Mouse (Mus musculus): ENCODE measurements around the gene Rab20. TPM values are rescaled to one million over a fixed set of nuclear protein-coding genes. Genes with fewer than 3 reads are reported as not detected.

Rab20 gene
- polyA plus RNA-seq, 1 experiment from 2014 or later: 24.2 TPM

DNA sequence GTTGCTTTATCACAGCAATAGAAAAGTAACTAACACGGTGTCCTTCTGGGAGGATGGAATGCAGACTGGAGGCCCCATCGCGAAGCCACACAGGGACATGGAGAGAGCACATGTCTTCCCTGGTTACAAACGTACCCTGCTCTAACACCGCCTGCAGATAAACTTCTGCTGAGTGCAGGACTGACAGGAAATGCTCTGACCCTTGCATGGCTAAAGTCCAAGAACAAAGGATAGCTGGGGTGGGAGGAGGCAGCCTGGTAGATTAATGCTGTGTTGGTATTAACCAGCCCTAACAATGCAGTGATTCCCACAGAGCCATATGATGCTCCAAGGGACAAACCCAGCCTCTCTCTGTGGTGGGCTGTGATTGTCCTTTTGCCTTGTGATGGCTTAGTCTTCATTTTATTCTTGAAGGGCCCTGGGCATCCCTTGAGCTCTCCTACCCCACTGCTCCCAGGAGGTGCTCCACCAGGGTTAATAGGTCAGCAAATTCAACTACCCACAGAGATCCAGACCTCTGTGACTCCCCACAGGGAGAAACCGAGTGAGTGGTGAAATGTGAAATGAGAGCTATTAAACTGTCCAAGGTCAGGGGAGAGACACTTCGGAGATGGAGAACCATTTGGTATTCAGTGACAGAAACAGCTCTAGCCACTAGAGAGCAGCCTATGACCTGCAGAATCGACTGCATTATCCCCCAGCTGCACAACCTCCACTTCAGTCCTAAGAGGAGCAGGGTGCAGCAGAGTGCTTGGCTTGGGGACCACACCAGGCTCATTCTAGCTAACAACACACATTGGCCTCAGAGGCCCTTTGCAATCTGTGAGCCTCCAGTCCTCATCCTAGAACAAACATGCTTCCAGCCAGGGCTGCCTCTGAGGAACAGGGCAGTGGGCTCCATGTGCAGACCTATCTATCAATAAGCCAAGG is 28.1 kb downstream of the Rab20 start:
- peaks cover 32% of the 10 kb centered on the region for H3K4me1 ChIP-seq
- H3K4me2 ChIP-seq: no peak overlapping the region
- no peaks in the 10 kb centered on the region for H3K9me3 ChIP-seq (replicated peaks)
- peak overlapping the region; percentile 83 for H3K27ac ChIP-seq
- H3K36me3 ChIP-seq: peaks cover 38% of the 10 kb centered on the region
- 24% methylated on average over 8 of the region's 8 CpGs for WGBS
- H3K4me3 ChIP-seq (replicated peaks): no peak overlapping the region
- no peaks in the 10 kb centered on the region for H3K27me3 ChIP-seq
- no peak overlapping the region for H3K9ac ChIP-seq
- ATAC-seq (replicated peaks; ENCODE audit: low FRiP score): peak; percentile 80

DNA sequence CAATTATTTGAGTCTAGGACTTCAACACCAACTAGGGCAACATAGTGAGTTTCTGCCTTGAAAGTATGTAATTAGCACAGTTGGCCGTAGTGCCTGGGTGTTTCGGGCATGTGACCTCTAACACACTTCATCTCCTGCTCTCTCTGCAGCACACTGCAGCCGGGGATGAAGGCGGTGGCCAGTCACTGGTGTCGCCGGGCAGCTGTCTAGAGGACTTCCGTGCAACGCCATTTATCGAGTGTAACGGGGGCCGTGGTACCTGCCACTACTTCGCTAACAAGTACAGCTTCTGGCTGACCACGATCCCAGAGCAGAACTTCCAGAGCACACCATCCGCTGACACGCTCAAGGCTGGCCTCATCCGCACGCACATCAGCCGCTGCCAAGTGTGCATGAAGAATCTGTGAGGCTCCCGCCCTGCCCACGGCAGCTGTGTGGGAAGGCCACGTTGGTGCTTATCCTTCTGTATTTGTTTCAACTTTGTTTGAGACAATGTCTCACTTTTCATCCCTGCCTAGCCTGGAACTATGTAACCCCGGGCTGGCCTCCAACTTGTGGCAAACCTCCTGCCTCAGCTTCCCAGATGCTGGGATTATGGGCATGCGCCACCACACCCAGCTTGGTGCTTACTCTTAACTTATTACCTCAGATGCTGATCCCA is 30.5 kb downstream of the Rab20 start:
- Histone ChIP-seq H3K4me3 (replicated peaks) (no peak overlapping the region), H3K9ac (no peak overlapping the region), H3K36me3 (peaks cover 62% of the 10 kb centered on the region), H3K4me2 (no peak overlapping the region), H3K27ac (no peak overlapping the region), H3K27me3 (no peaks in the 10 kb centered on the region), H3K9me3 (replicated peaks) (no peaks in the 10 kb centered on the region), H3K4me1 (peaks cover 27% of the 10 kb centered on the region)
- WGBS: 91% methylated on average over 23 of the region's 23 CpGs
- no peak for ATAC-seq (replicated peaks; ENCODE audit: low FRiP score)

DNA sequence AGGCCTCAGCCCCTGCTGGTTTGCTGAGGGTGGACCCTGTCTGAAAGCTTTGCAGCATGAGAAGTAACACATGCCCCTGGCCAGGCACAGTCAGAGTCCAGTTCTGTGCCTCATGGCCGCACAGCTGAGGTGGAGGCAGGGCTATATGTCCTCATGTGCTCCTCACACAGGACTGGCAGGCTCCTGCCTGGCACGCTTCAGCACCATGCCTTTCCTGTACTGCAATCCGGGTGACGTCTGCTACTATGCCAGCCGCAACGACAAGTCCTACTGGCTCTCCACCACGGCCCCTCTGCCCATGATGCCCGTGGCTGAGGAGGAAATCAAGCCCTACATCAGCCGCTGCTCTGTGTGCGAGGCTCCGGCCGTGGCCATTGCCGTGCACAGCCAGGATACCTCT is 32.7 kb downstream of the Rab20 start:
- Histone ChIP-seq H3K27me3 (no peaks in the 10 kb centered on the region), H3K4me2 (no peak overlapping the region), H3K27ac (no peak overlapping the region), H3K36me3 (peaks cover 84% of the 10 kb centered on the region), H3K9ac (no peak overlapping the region), H3K4me1 (peaks cover 13% of the 10 kb centered on the region), H3K9me3 (replicated peaks) (no peaks in the 10 kb centered on the region), H3K4me3 (replicated peaks) (no peak overlapping the region)
- ATAC-seq (replicated peaks; ENCODE audit: low FRiP score): no peak
- WGBS: 95% methylated on average over 13 of the region's 13 CpGs

DNA sequence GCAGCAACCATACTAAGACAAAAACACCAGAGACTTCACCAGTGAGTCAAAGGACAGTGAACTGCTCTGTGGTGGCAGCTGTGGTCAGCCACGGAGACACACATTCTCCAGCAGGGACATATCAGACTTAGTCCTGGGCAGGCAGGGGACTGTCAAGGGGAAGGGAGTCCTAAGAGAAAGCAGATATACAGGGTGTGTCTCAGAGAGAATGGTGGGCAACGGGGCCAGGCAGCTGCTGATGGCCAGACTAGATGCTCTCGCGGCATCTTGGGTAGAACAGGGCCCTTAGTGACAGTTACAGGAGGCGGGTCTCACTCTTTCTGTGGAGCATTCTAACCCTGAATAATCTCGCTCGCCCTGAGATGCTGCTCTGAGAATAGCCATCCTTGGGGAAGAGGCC is 34.3 kb downstream of the Rab20 start:
- H3K36me3 ChIP-seq: peaks cover 100% of the 10 kb centered on the region
- H3K27me3 ChIP-seq: no peaks in the 10 kb centered on the region
- ATAC-seq (replicated peaks; ENCODE audit: low FRiP score): no peak
- WGBS: 88% methylated on average over 7 of the region's 7 CpGs
- no peaks in the 10 kb centered on the region for H3K4me1 ChIP-seq
- no peak overlapping the region for H3K27ac ChIP-seq
- H3K9ac ChIP-seq: no peak overlapping the region
- no peaks in the 10 kb centered on the region for H3K9me3 ChIP-seq (replicated peaks)
- H3K4me3 ChIP-seq (replicated peaks): no peak overlapping the region
- H3K4me2 ChIP-seq: no peak overlapping the region

DNA sequence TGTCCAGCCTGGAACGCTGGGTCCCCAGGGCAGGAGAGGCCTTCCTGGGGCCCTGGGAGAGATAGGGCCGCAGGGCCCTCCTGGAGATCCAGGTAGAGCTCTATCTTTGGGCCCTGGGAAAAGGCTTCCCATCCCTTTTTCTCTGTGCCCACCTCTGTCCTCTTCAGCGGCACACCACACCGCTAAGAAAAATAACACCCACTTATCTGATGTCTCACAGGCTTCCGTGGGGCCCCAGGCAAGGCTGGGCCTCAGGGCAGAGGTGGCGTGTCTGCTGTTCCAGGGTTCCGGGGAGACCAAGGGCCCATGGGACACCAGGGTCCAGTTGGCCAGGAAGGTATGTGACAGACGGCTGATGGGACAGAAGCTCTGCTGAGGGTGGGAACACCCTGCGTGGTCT is 34.9 kb downstream of the Rab20 start:
- Histone ChIP-seq H3K36me3 (peaks cover 100% of the 10 kb centered on the region), H3K9me3 (replicated peaks) (no peaks in the 10 kb centered on the region)

DNA sequence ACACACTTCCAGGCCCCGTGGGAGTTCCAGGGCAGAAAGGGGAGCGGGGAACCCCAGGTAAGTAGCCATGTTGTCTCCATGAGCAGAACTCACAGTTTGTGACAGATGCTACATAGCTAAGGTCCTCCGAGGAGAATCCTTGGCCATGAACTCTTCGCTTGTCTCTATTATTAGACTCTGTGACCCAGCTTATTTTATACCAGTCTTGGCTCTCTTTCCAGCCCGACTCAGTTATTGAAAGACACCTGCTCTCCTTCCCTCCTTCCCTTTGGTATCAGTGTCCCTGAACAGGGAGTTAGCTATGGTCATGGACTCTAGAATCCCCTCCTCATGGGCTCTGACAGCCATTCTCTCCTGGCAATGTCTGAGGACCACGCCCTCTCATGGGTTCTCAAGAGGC is 37.2 kb downstream of the Rab20 start:
- Histone ChIP-seq H3K9ac (no peak overlapping the region), H3K27ac (no peak overlapping the region), H3K36me3 (peaks cover 100% of the 10 kb centered on the region), H3K27me3 (no peaks in the 10 kb centered on the region), H3K4me3 (replicated peaks) (no peak overlapping the region), H3K4me2 (no peak overlapping the region), H3K9me3 (replicated peaks) (no peaks in the 10 kb centered on the region), H3K4me1 (no peaks in the 10 kb centered on the region)
- no peak for ATAC-seq (replicated peaks; ENCODE audit: low FRiP score)
- WGBS: 93% methylated on average over 6 of the region's 6 CpGs

More for the DNA sequence above, 34.9 kb downstream of the Rab20 start:
- no peak for ATAC-seq (replicated peaks; ENCODE audit: low FRiP score)
- Histone ChIP-seq H3K4me3 (replicated peaks) (no peak overlapping the region), H3K27me3 (no peaks in the 10 kb centered on the region), H3K9ac (no peak overlapping the region), H3K27ac (no peak overlapping the region), H3K4me2 (no peak overlapping the region), H3K4me1 (no peaks in the 10 kb centered on the region)
- WGBS: 88% methylated on average over 9 of the region's 9 CpGs

DNA sequence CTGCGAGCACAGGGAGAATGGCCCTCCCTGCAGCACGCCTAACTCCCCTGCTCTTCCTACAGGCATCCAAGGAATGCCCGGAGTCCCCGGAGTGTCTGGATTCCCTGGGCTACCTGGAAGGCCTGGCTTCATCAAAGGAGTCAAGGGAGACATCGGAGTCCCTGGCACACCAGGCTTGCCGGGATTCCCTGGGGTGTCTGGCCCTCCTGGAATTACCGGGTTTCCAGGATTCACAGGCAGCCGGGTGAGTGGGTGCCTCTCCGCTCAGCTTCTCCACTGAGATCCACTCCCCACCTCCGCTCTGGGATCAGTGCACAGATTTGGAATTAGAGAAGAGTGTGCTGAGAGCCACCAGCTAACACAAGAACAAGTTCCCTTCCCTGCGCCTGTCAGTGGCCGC is 40.6 kb downstream of the Rab20 start:
- Histone ChIP-seq H3K9ac (no peak overlapping the region), H3K36me3 (peaks cover 100% of the 10 kb centered on the region), H3K4me3 (replicated peaks) (no peak overlapping the region), H3K27ac (no peak overlapping the region), H3K9me3 (replicated peaks) (no peaks in the 10 kb centered on the region), H3K27me3 (no peaks in the 10 kb centered on the region), H3K4me1 (no peaks in the 10 kb centered on the region), H3K4me2 (no peak overlapping the region)
- WGBS: 53% methylated on average over 12 of the region's 12 CpGs
- no peak for ATAC-seq (replicated peaks; ENCODE audit: low FRiP score)

DNA sequence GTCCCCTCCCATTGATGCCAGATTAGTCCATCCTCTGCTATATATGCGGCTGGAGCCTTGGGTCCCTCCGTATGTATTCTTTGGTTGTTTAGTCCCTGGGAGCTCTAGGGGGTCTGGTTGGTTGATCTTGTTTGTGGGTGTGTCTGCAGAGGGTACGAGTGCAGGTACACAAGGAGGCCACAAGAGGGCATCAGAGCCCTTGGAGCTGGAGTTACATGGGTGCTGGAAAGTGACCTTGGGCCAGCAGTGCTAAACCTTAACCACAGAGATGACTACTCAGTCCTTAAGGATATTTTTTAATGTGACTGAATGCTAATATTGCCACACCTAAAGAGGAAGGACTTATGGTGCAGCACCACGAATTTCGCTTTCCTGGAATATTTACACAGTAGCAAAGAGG is 47.8 kb downstream of the Rab20 start:
- Histone ChIP-seq H3K27ac (no peak overlapping the region), H3K36me3 (peaks cover 95% of the 10 kb centered on the region), H3K4me1 (no peaks in the 10 kb centered on the region), H3K4me3 (replicated peaks) (no peak overlapping the region), H3K4me2 (no peak overlapping the region), H3K9me3 (replicated peaks) (no peaks in the 10 kb centered on the region), H3K27me3 (no peaks in the 10 kb centered on the region), H3K9ac (no peak overlapping the region)
- WGBS: 65% methylated on average over 5 of the region's 5 CpGs
- ATAC-seq (replicated peaks; ENCODE audit: low FRiP score): 0 out of 2 replicates have a peak, but pooled peaks have one; percentile 12

DNA sequence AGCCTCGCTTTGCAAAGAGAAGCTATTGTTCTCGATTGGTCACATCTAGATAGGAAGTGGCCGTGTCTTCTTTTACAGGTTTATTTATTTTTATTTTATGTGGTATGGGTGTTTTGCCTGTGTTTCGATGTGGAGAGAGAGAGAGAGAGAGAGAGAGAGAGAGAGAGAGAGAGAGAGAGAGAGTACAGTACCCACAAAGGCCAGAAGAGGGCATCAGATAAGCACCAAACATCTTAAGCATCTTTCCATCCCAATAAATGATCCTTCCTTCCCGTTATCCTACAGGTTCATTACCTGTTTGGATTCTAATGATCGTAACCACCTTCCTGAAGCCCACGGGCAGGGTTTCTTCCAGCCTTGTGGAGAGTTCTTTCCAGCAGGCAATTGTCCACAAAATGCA is 55.4 kb downstream of the Rab20 start:
- H3K36me3 ChIP-seq: peaks cover 86% of the 10 kb centered on the region
- WGBS: 68% methylated on average over 7 of the region's 7 CpGs
- no peak overlapping the region for H3K27ac ChIP-seq
- no peaks in the 10 kb centered on the region for H3K27me3 ChIP-seq
- H3K4me3 ChIP-seq (replicated peaks): no peak overlapping the region
- no peaks in the 10 kb centered on the region for H3K4me1 ChIP-seq
- no peaks in the 10 kb centered on the region for H3K9me3 ChIP-seq (replicated peaks)
- ATAC-seq (replicated peaks; ENCODE audit: low FRiP score): no peak
- no peak overlapping the region for H3K4me2 ChIP-seq
- no peak overlapping the region for H3K9ac ChIP-seq

DNA sequence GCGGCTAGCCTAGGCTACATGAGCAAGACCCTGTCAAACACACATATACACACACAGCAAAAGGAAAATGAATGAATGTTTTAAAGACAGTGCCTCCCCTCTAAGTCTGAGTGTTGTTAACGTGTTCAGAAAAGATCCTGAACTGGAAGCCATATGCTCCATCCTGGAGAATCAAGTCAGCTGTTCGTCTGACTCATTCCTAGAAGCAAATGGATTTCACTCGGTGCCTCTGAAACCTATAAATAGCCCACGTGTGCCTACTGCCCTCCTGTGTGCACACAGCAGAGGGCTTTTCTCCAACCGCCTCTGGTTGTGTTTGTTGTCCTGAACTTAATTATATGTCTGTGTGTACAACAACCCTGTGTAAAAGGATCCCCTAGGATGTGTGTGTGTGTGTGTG is 56.5 kb downstream of the Rab20 start:
- Histone ChIP-seq H3K36me3 (peaks cover 82% of the 10 kb centered on the region), H3K27ac (no peak overlapping the region), H3K27me3 (no peaks in the 10 kb centered on the region), H3K9ac (no peak overlapping the region), H3K4me1 (no peaks in the 10 kb centered on the region), H3K4me2 (no peak overlapping the region), H3K9me3 (replicated peaks) (no peaks in the 10 kb centered on the region), H3K4me3 (replicated peaks) (no peak overlapping the region)
- WGBS: 86% methylated on average over 6 of the region's 6 CpGs
- no peak for ATAC-seq (replicated peaks; ENCODE audit: low FRiP score)

DNA sequence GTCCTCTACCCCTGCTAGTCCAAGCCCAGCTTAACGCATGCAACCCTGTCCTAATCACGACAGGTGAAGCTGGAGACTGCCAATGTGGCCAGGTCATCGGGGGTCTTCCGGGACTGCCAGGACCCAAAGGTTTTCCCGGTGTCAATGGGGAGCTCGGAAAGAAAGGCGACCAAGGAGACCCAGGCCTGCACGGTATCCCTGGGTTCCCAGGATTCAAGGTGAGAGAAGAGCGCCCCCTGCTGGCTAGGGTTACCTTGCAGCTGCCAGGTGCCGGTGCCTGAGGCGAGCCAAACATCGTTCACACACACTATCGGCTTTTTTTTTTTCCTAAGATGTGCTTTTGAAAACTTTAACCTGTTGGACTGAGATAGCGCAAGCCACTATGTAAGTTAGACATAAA is 57.4 kb downstream of the Rab20 start:
- Histone ChIP-seq H3K4me1 (no peaks in the 10 kb centered on the region), H3K4me2 (no peak overlapping the region), H3K4me3 (replicated peaks) (no peak overlapping the region), H3K27me3 (no peaks in the 10 kb centered on the region), H3K9ac (no peak overlapping the region), H3K27ac (no peak overlapping the region), H3K9me3 (replicated peaks) (no peaks in the 10 kb centered on the region), H3K36me3 (peaks cover 82% of the 10 kb centered on the region)
- no peak for ATAC-seq (replicated peaks; ENCODE audit: low FRiP score)
- 54% methylated on average over 14 of the region's 14 CpGs for WGBS

DNA sequence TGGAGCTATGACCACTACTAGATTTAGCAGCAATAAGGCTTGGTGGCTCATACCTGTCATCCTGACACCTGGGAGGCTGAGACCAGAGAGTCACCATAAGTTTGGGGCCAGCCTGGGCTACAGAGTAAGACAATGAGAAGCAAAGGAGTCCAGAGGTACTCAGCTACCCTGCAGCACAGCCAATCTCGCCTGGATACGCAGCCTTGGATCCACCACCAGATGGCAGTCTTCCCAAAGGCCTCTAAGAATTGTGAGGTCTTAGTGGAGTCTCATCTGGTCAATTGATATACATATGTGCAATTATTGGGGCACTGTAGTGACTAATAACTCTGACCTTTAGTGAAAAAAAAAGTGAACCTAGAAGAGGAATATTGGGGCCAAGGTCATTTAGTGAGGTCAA is 58.9 kb downstream of the Rab20 start:
- Histone ChIP-seq H3K27me3 (no peaks in the 10 kb centered on the region), H3K9me3 (replicated peaks) (no peaks in the 10 kb centered on the region), H3K36me3 (peaks cover 82% of the 10 kb centered on the region), H3K4me2 (no peak overlapping the region), H3K4me1 (no peaks in the 10 kb centered on the region), H3K9ac (no peak overlapping the region), H3K4me3 (replicated peaks) (no peak overlapping the region), H3K27ac (no peak overlapping the region)
- ATAC-seq (replicated peaks; ENCODE audit: low FRiP score): peak; percentile 16; the same call in 1 of the 2 replicates
- WGBS: 17% methylated on average over 2 of the region's 2 CpGs

All from kidney, embryonic 15.5 days (tissue).